In genomic region chr8:56629160-56629559, GRCm38 (mm10) we compare ENCODE assay signal across 9 mouse cellular contexts.
DNase-seq lines count a peak whose midpoint lies in the region; ATAC-seq lines count a peak whose summit lies in the region.
"Had no signal": no experiment of that assay in that cellular context is flagged by ENCODE, and none has a peak within 500 bp of the region (broad histone marks: within the 10 kb centered on the region; RNA-seq: fewer than 3 reads in every experiment).

No protein-coding gene starts in this region.

- H3K4me1 ChIP-seq in neural tube, embryonic 11.5 days (ENCODE audit: control insufficient read depth, insufficient read depth, low read length), result no peaks in the 10 kb centered on the region
- H3K4me1 ChIP-seq in embryonic facial prominence, embryonic 12.5 days, result no peaks in the 10 kb centered on the region; the same call in 1 of the 2 replicates
- peaks cover 12% of the 10 kb centered on the region; the same call in 1 of the 2 replicates for H3K4me1 ChIP-seq in limb, embryonic 13.5 days

- H3K4me3 ChIP-seq in neural tube, embryonic 11.5 days (ENCODE audit: low read depth, low read length), result no peak overlapping the region
- no peak overlapping the region for H3K4me3 ChIP-seq in embryonic facial prominence, embryonic 12.5 days
- H3K4me3 ChIP-seq in limb, embryonic 13.5 days, result no peak overlapping the region
- H3K4me3 ChIP-seq: layer of hippocampus, adult 2 months had no signal

- no peaks in the 10 kb centered on the region for H3K27me3 ChIP-seq in neural tube, embryonic 11.5 days (ENCODE audit: control insufficient read depth, insufficient read depth, low read length)
- peaks cover 2% of the 10 kb centered on the region for H3K27me3 ChIP-seq in embryonic facial prominence, embryonic 12.5 days
- peaks cover 6% of the 10 kb centered on the region for H3K27me3 ChIP-seq in limb, embryonic 13.5 days

- DNase-seq in neural tube, embryonic 11.5 days (ENCODE audit: low spot score), result peak; percentile 19
- DNase-seq in neural tube, embryonic 10.5 days (ENCODE audit: extremely low spot score, low spot score), result no peak
- DNase-seq in spleen, postnatal 36 days (ENCODE audit: low spot score in 2 of 2), result no peak
- DNase-seq in spleen, adult 12 weeks (ENCODE audit: low spot score), result no peak
- no peak for DNase-seq in adrenal gland, postnatal 4 days (ENCODE audit: low spot score in 2 of 2)
- DNase-seq: heart, postnatal 36 days had no signal

- no peak overlapping the region for H3K9ac ChIP-seq in neural tube, embryonic 11.5 days (ENCODE audit: low read length)
- no peak overlapping the region for H3K9ac ChIP-seq in embryonic facial prominence, embryonic 12.5 days
- no peak overlapping the region for H3K9ac ChIP-seq in limb, embryonic 13.5 days

- no peaks in the 10 kb centered on the region for H3K9me3 ChIP-seq in neural tube, embryonic 11.5 days (ENCODE audit: control insufficient read depth, low read length)
- no peaks in the 10 kb centered on the region for H3K9me3 ChIP-seq in embryonic facial prominence, embryonic 12.5 days
- no peaks in the 10 kb centered on the region for H3K9me3 ChIP-seq in limb, embryonic 13.5 days

- WGBS in neural tube, embryonic 11.5 days, result 23% methylated on average over 4 of the region's 4 CpGs
- WGBS in embryonic facial prominence, embryonic 12.5 days, result 31% methylated on average over 4 of the region's 4 CpGs
- 13% methylated on average over 4 of the region's 4 CpGs for WGBS in limb, embryonic 13.5 days

- no peak for ATAC-seq in neural tube, embryonic 11.5 days (ENCODE audit: insufficient read depth, low FRiP score, low TSS enrichment)
- ATAC-seq in embryonic facial prominence, embryonic 12.5 days (ENCODE audit: insufficient number of reproducible peaks, insufficient read depth, low FRiP score, low TSS enrichment), result no peak
- ATAC-seq in limb, embryonic 13.5 days (ENCODE audit: low FRiP score, low read depth), result peak; percentile 82

- H3K4me2 ChIP-seq in neural tube, embryonic 11.5 days (ENCODE audit: low read depth), result no peak overlapping the region
- H3K4me2 ChIP-seq in embryonic facial prominence, embryonic 12.5 days (replicated peaks), result no peak overlapping the region
- H3K4me2 ChIP-seq in limb, embryonic 13.5 days (replicated peaks), result 0 out of 2 replicates have a peak overlapping the region, but pooled peaks have one; percentile 19

- H3K27ac ChIP-seq in neural tube, embryonic 11.5 days (ENCODE audit: low read depth, low read length), result no peak overlapping the region
- H3K27ac ChIP-seq in embryonic facial prominence, embryonic 12.5 days, result peak overlapping the region; percentile 36; the same call in 1 of the 2 replicates
- no peak overlapping the region for H3K27ac ChIP-seq in limb, embryonic 13.5 days
- H3K27ac ChIP-seq: layer of hippocampus, adult 2 months had no signal

- H3K36me3 ChIP-seq in neural tube, embryonic 11.5 days (ENCODE audit: control insufficient read depth, insufficient read depth, low read length), result no peaks in the 10 kb centered on the region
- no peaks in the 10 kb centered on the region for H3K36me3 ChIP-seq in embryonic facial prominence, embryonic 12.5 days
- H3K36me3 ChIP-seq in limb, embryonic 13.5 days, result no peaks in the 10 kb centered on the region
